Mouse (Mus musculus) layer of hippocampus, adult 18-20 months (tissue): Measurements from ENCODE around the gene Pkmyt1. TPM values are rescaled to one million over a fixed set of nuclear protein-coding genes. Genes with fewer than 3 reads are reported as not detected.

Source experiments
- DNase-seq, 2 experiments: peaks; one replicate each; pipeline ENCODE4 v3.0.0; 2022; ENCODE audit warnings: low spot score in 2 of 2
- total RNA-seq, 2 experiments: library from RNA; stranded (reverse); gene quantifications; 2 replicates each; pipeline ENCODE4 v1.2.3; 2021

Pkmyt1 gene
- total RNA-seq, 2 experiments from 2014 or later, result 3.4 to 3.8 TPM

- no peak for DNase-seq
These were observed 6.7 kb upstream of the Pkmyt1 start for GRCm38 (mm10) chr17:23719455-23719854.

GRCm38 (mm10) chr17:23721886-23722285 lies 4.2 kb upstream of the Pkmyt1 start:
- DNase-seq, result no peak

- DNase-seq, result no peak
These were observed 3.6 kb upstream of the Pkmyt1 start, which contains the start of gene 1520401A03Rik for GRCm38 (mm10) chr17:23722376-23723125. Gene 1520401A03Rik (minus strand): TSS chr17:23722783.

- no peak for DNase-seq
These were observed 659 bp upstream of the Pkmyt1 start for GRCm38 (mm10) chr17:23725477-23725876.

- peak in 1 of 2 experiments; percentile 57 for DNase-seq
These were observed 614 bp downstream of the Pkmyt1 start for GRCm38 (mm10) chr17:23726758-23727142.

- DNase-seq, result no peak
These were observed 4.3 kb downstream of the Pkmyt1 start for GRCm38 (mm10) chr17:23730441-23730840.

GRCm38 (mm10) chr17:23734341-23734740 lies 8.2 kb downstream of the Pkmyt1 start:
- DNase-seq, result no peak

- DNase-seq, result no peak
These were observed 11.6 kb downstream of the Pkmyt1 start for GRCm38 (mm10) chr17:23737493-23738445.

GRCm38 (mm10) chr17:23738836-23739201 lies 12.7 kb downstream of the Pkmyt1 start:
- no peak for DNase-seq

- peak in 1 of 2 experiments; percentile 55 for DNase-seq
These were observed 13.3 kb downstream of the Pkmyt1 start for GRCm38 (mm10) chr17:23739202-23740135.

- peak; percentile 94 to 95 for DNase-seq
These were observed 14.0 kb downstream of the Pkmyt1 start for GRCm38 (mm10) chr17:23740136-23740584.

GRCm38 (mm10) chr17:23740598-23741021 lies 14.5 kb downstream of the Pkmyt1 start, which contains the start of gene Paqr4:
Gene Paqr4 (minus strand): TSS chr17:23740867.
- DNase-seq, result no peak

GRCm38 (mm10) chr17:23741359-23742209 lies 15.4 kb downstream of the Pkmyt1 start:
- DNase-seq, result no peak

- no peak for DNase-seq
These were observed 16.2 kb downstream of the Pkmyt1 start for GRCm38 (mm10) chr17:23742210-23742793.

GRCm38 (mm10) chr17:23742941-23743340 lies 16.8 kb downstream of the Pkmyt1 start:
- no peak for DNase-seq

- DNase-seq, result no peak
These were observed 17.9 kb downstream of the Pkmyt1 start for GRCm38 (mm10) chr17:23744076-23744475.

GRCm38 (mm10) chr17:23744651-23745050 lies 18.5 kb downstream of the Pkmyt1 start:
- DNase-seq, result no peak

GRCm38 (mm10) chr17:23745301-23746251 lies 19.4 kb downstream of the Pkmyt1 start, which contains the start of gene Kremen2:
Gene Kremen2 (minus strand): TSS chr17:23745833.
- DNase-seq, result no peak
